Mouse (Mus musculus) embryonic stem cell, embryonic (primary cell): ENCODE results near the gene Gmfg.

Experiments
- CTCF ChIA-PET, 4 experiments: fragments of 300-600 bp in 2 of 4; fragments of 350-600 bp in 2 of 4; sonication (Branson Sonifier 250); formaldehyde crosslinking; loops; one replicate each; lab custom pipeline; 2022; ENCODE audit warnings: inconsistent platforms in 2 of 4; lab: Charles Lee
- POLR2A ChIA-PET, 4 experiments: fragments of 300-600 bp in 2 of 4; fragments of 350-600 bp in 2 of 4; sonication (Branson Sonifier 250); formaldehyde crosslinking; loops; one replicate each; lab custom pipeline; 2022; ENCODE audit warnings: antibody characterized with exemption in 4 of 4, inconsistent platforms in 1 of 4; lab: Charles Lee

Gene Gmfg

GRCm38 (mm10) chr7:28436932-28437570 is at the start of gene Gmfg:
Gene Gmfg (plus strand): TSS chr7:28437447.
- POLR2A ChIA-PET: interaction anchor here (0.6 to 3.9 kb wide), 71 partner anchors 9 to 545 kb away, joined by 3 to 51 read pairs (median 4); partner anchors contain the start of genes Pak4 (in 3 of the 4), Rps16 (in 3 of the 4), Samd4b (in 3 of the 4) and Med29 (in 2 of the 4)
- CTCF ChIA-PET: interaction anchor here (0.5 to 3.4 kb wide), 65 partner anchors 9 to 602 kb away, joined by 3 to 33 read pairs (median 4); partner anchors contain the start of genes Pak4 (in 2 of the 4), Samd4b (in 2 of the 4), Ech1 (in 1 of the 4) and Eid2b (in 1 of the 4)

DNA sequence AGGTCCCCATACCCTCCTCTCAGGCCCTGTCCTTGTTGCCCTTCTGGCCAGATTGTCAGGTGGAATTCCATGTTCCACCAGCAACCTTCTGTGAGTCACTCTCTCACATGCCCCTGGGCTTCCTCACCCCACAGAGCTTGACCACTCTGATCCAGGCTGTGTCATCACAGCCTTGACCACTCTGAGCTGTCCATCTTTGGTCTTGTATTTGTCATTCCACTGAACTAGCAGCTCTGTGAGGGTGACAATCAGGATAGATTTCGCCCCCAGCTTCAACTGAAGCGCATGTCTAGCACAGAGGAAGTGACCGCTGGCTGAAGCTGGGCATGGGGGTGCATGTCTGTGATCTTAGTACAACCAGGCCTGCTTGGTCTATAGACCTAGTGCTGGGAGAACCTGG is 46.9 kb upstream of the Gmfg start:
- ChIA-PET CTCF (no interaction called here), POLR2A (interaction anchor here in 3 of 4 experiments (0.5 to 37.0 kb wide), 7 partner anchors 8 to 157 kb away, joined by 3 to 1116 read pairs (median 50); partner anchors contain the start of genes Plekhg2 (in 2 of the 3), Supt5 (in 2 of the 3), Zfp36 (in 2 of the 3) and Rps16 (in 1 of the 3))

GRCm38 (mm10) chr7:28392429-28393271 is 44.6 kb upstream of the Gmfg start, which contains the start of the genes Med29 and Paf1:
Gene Med29 (minus strand): TSS chr7:28392708.
Gene Paf1 (plus strand): TSS chr7:28392951.
- ChIA-PET CTCF (interaction anchor here in 3 of 4 experiments (0.6 to 3.1 kb wide), 19 partner anchors 11 to 349 kb away, joined by 3 to 12 read pairs (median 4); partner anchors contain the start of genes Eid2b (in 1 of the 3), Gmfg (in 1 of the 3), Mrps12 (in 1 of the 3) and Rps16 (in 1 of the 3)), POLR2A (interaction anchor here (0.6 to 37.0 kb wide), 143 partner anchors 9 to 926 kb away, joined by 3 to 1116 read pairs (median 4); partner anchors contain the start of genes Rps16 (in 3 of the 4), Selenov (in 3 of the 4), Supt5 (in 3 of the 4) and Zfp36 (in 3 of the 4))

- ChIA-PET CTCF (interaction anchor here in 3 of 4 experiments (0.5 to 3.1 kb wide), 16 partner anchors 14 to 579 kb away, joined by 3 to 12 read pairs (median 4); partner anchors contain the start of genes Eid2b (in 1 of the 3), Gmfg (in 1 of the 3), Mrps12 (in 1 of the 3) and Rps16 (in 1 of the 3)), POLR2A (interaction anchor here (0.6 to 37.0 kb wide), 91 partner anchors 9 to 886 kb away, joined by 3 to 1116 read pairs (median 5); partner anchors contain the start of genes Rps16 (in 3 of the 4), Supt5 (in 3 of the 4), Zfp36 (in 3 of the 4) and Fbl (in 2 of the 4))
Measured at GRCm38 (mm10) chr7:28393272-28393951, 43.8 kb upstream of the Gmfg start.

DNA sequence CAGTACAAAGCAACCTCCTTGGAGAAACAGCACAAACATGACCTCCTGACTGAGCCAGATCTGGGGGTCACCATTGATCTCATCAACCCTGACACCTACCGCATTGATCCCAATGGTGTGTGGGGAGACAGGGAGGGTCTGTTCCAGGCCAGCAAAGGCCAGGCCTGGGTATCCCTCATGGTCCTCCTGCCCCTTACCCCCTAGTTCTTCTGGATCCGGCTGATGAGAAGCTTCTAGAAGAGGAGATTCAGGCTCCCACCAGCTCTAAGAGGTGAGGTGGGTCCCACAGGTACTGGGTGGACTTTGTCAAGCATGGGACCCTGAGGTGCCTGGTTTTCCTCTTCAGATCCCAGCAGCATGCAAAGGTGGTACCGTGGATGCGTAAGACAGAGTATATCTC is 41.8 kb upstream of the Gmfg start:
- ChIA-PET POLR2A (interaction anchor here in 3 of 4 experiments (4.0 to 37.0 kb wide), 6 partner anchors 9 to 49 kb away, joined by 21 to 1116 read pairs (median 205); partner anchors contain the start of genes Plekhg2 (in 2 of the 3), Zfp36 (in 2 of the 3), Rps16 (in 1 of the 3) and Supt5 (in 1 of the 3)), CTCF (interaction anchor here in 1 of 4 experiments (3.1 kb wide), 1 partner anchor 42 kb away, joined by 12 read pairs; the partner anchor contains the start of gene Gmfg)

- ChIA-PET POLR2A (interaction anchor here in 2 of 4 experiments (0.6 to 37.0 kb wide), 12 partner anchors 10 to 199 kb away, joined by 3 to 1116 read pairs (median 5); partner anchors contain the start of genes Plekhg2 (in 2 of the 2), Rps16 (in 2 of the 2), Zfp36 (in 2 of the 2) and Gmfg (in 1 of the 2)), CTCF (interaction anchor here in 3 of 4 experiments (0.5 to 1.5 kb wide), 13 partner anchors 9 to 911 kb away, joined by 3 to 6 read pairs (median 3); partner anchors contain the start of genes Sertad1 (in 1 of the 3) and Supt5 (in 1 of the 3))
Measured at GRCm38 (mm10) chr7:28398000-28398399, 39.2 kb upstream of the Gmfg start.

- ChIA-PET CTCF (interaction anchor here in 2 of 4 experiments (1.1 to 1.2 kb wide), 2 partner anchors 17 to 912 kb away, joined by 3 read pairs; partner anchors contain the start of gene Sertad1 (in 1 of the 2)), POLR2A (interaction anchor here in 2 of 4 experiments (0.7 to 37.0 kb wide), 8 partner anchors 11 to 198 kb away, joined by 4 to 1116 read pairs (median 6); partner anchors contain the start of genes Plekhg2 (in 2 of the 2), Rps16 (in 2 of the 2), Zfp36 (in 2 of the 2) and Supt5 (in 1 of the 2))
Measured at GRCm38 (mm10) chr7:28398696-28399340, 38.4 kb upstream of the Gmfg start.

- POLR2A ChIA-PET: interaction anchor here in 3 of 4 experiments (0.6 to 37.0 kb wide), 10 partner anchors 8 to 118 kb away, joined by 3 to 1116 read pairs (median 5); partner anchors contain the start of genes Med29 (in 2 of the 3), Paf1 (in 2 of the 3), Rps16 (in 2 of the 3) and Supt5 (in 1 of the 3)
- CTCF ChIA-PET: no interaction called here
Measured at GRCm38 (mm10) chr7:28401030-28401429, 36.2 kb upstream of the Gmfg start.

- ChIA-PET CTCF (interaction anchor here in 1 of 4 experiments (1.1 kb wide), 1 partner anchor 35 kb away, joined by 3 read pairs; the partner anchor contains the start of gene Gmfg), POLR2A (interaction anchor here (0.6 to 37.0 kb wide), 17 partner anchors 9 to 62 kb away, joined by 3 to 1116 read pairs (median 3); partner anchors contain the start of genes Med29 (in 3 of the 4), Paf1 (in 3 of the 4), Rps16 (in 2 of the 4) and Gmfg (in 1 of the 4))
Measured at GRCm38 (mm10) chr7:28401942-28402341, 35.3 kb upstream of the Gmfg start.

DNA sequence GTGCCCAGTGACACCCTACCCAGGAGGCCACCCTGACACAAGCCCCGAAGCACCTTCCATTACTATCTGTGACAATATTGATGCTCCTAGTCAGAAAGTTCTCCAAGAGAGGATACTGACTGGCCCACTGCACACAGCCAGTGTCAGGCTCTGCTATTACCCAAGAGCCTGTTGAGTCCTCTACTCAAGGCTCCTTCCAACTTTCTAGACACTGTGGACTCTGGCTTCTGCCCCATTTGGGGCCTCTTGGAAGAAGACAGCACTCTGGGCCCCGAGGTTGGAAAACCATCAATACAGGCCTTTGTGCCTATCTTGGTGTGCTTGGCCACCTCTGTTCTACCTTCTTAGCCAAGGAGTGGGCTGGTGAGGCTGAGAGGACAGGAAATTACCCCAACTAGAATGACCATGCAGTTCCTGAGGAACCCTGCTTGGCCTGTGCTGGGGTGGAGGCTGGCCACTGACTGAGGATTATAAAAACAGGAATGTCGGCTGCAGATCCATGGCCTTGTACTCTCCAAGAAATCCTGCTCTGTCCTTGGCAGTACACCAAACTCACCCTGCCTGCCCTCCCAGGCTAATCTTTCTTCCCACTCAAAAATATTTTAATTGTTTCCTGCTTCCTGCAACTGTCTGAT is 26.3 kb upstream of the Gmfg start:
- ChIA-PET POLR2A (interaction anchor here in 3 of 4 experiments (0.6 to 7.8 kb wide), 5 partner anchors 14 to 1486 kb away, joined by 3 to 47 read pairs (median 3); partner anchors contain the start of genes Med29 (in 2 of the 3) and Paf1 (in 2 of the 3)), CTCF (no interaction called here)

- CTCF ChIA-PET: interaction anchor here in 3 of 4 experiments (0.6 to 1.5 kb wide), 3 partner anchors 28 to 367 kb away, joined by 3 read pairs; partner anchors contain the start of genes Mrps12 (in 1 of the 3) and Sars2 (in 1 of the 3)
- POLR2A ChIA-PET: interaction anchor here in 3 of 4 experiments (0.8 to 2.2 kb wide), 6 partner anchors 11 to 21 kb away, joined by 3 to 12 read pairs (median 3); partner anchors contain the start of genes Med29 (in 2 of the 3) and Paf1 (in 2 of the 3)
Measured at GRCm38 (mm10) chr7:28412826-28413225, 24.4 kb upstream of the Gmfg start.

- CTCF ChIA-PET: interaction anchor here in 1 of 4 experiments (1.0 to 1.7 kb wide), 2 partner anchors 19 to 25 kb away, joined by 3 to 5 read pairs; partner anchors contain the start of genes Gmfg, Med29 and Paf1
- POLR2A ChIA-PET: interaction anchor here in 3 of 4 experiments (1.0 to 1.9 kb wide), 6 partner anchors 12 to 67 kb away, joined by 3 to 7 read pairs (median 6); partner anchors contain the start of genes Gmfg (in 1 of the 3), Med29 (in 1 of the 3), Paf1 (in 1 of the 3) and Rps16 (in 1 of the 3)
Measured at GRCm38 (mm10) chr7:28417368-28417767, 19.9 kb upstream of the Gmfg start.

DNA sequence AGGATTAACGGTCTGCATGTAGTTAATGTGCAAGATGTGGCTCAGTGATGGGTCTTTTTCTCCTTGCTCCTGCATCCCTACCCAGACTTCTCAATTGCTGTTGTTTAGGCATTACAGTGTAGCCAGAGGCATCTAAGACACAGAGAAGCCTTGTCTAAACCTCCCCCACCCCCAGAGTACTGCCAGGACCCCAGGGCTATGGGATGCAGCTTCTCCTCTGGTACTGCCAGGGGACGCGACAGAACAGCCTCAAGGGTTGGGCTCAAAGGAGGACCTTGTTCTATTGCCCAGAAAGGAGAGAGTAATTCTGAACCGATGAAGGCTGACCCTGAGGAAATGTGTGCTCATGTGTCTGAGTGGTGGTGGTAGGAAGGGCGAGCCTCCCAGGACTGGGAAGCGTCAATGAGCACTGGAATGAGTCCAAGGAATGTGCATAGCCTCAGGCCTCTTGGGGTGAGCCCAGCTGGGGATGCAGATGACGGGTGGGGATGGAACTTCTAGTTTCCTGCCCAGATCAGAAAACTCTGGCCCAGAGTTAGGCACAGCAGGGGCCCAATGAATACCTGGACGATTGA is 19.1 kb upstream of the Gmfg start:
- POLR2A ChIA-PET: interaction anchor here in 3 of 4 experiments (0.6 to 1.9 kb wide), 8 partner anchors 13 to 475 kb away, joined by 3 to 7 read pairs (median 3); partner anchors contain the start of genes Med29 (in 2 of the 3), Paf1 (in 2 of the 3) and Gmfg (in 1 of the 3)

DNA sequence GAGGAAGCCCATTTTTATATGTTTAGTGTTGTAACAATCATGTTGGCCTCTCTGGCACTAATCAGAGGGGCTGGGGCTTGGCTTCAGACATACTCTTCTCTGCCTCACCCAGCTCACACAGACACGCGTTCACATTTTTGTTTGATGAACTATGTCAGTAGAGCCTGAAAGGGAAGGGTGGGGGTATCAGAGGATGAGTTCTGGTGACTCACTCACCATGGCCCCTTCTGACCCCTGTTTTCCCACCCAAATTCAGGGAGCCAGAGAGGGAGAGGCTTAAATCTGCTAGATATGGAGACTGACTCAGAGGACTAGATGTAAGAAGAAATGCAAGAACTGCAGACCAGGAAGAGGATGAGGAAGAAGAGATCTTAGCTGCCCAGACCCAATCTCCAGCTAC is 17.8 kb upstream of the Gmfg start:
- POLR2A ChIA-PET: interaction anchor here in 2 of 4 experiments (1.1 to 1.9 kb wide), 4 partner anchors 14 to 192 kb away, joined by 3 to 5 read pairs (median 4); partner anchors contain the start of genes Gmfg (in 1 of the 2) and Supt5 (in 1 of the 2)
- CTCF ChIA-PET: no interaction called here

More for the DNA sequence above, 19.1 kb upstream of the Gmfg start:
- CTCF ChIA-PET: interaction anchor here in 2 of 4 experiments (0.6 to 1.7 kb wide), 3 partner anchors 18 to 226 kb away, joined by 3 to 5 read pairs (median 3); partner anchors contain the start of genes Gmfg (in 1 of the 2), Med29 (in 1 of the 2) and Paf1 (in 1 of the 2)
